Mouse (Mus musculus) pancreas, adult 10 weeks (tissue): ENCODE data around the gene 4930402F06Rik. TPM values are rescaled to one million over a fixed set of nuclear protein-coding genes. Genes with fewer than 3 reads are reported as not detected.

ENCODE experiments used
- polyA plus RNA-seq: library from polyadenylated mRNA; stranded (reverse); fragments of 350-450 nt; fragmentation: Illumina TruSeq; extraction: RNeasy Lipid Tissue Mini Kit (QIAGEN cat#74804); gene quantifications from one replicate; pipeline ENCODE4 v1.2.3, GENCODE M21; 2015; ENCODE audit warnings: low read depth, low replicate concordance; ENCODE audit not compliant: insufficient read depth

The 4930402F06Rik gene
- not detected for polyA plus RNA-seq

GRCm38 (mm10) chr2:35397096-35397495 is at the start of gene 4930402F06Rik:
Gene 4930402F06Rik (minus strand): TSS chr2:35397175.

GRCm38 (mm10) chr2:35367629-35368028 is 29.3 kb downstream of the 4930402F06Rik start, which contains the start of gene 4930568D16Rik:
Gene 4930568D16Rik (minus strand): TSS chr2:35367729.

GRCm38 (mm10) chr2:35336388-35337280 is 60.3 kb downstream of the 4930402F06Rik start, which contains the start of gene Stom:
Gene Stom (minus strand): TSS chr2:35336976.

Other genes starting within 250 kb of the 4930402F06Rik start
- gene Rab14, start 196.1 kb downstream of the 4930402F06Rik start, polyA plus RNA-seq = 23.1 TPM
- gene Gsn, start 140.8 kb downstream of the 4930402F06Rik start, polyA plus RNA-seq = 449 TPM
- 11.7 TPM for gene Stom, start 60.2 kb downstream of the 4930402F06Rik start, polyA plus RNA-seq
- not detected for gene 4930568D16Rik, start 29.4 kb downstream of the 4930402F06Rik start, polyA plus RNA-seq
- 13.9 TPM for gene Ggta1, start 66.1 kb upstream of the 4930402F06Rik start, polyA plus RNA-seq
- 9.5 TPM for gene Dab2ip, start 161.1 kb upstream of the 4930402F06Rik start, polyA plus RNA-seq